Mouse (Mus musculus) stomach, embryonic 16.5 days (tissue): ENCODE measurements around the gene Scgb1a1. TPM values are rescaled to one million over a fixed set of nuclear protein-coding genes. Genes with fewer than 3 reads are reported as not detected.
A peak's percentile ranks its signal among the peaks of the same experiment; 100 is the strongest.
"Not testable (repeated sequence)": the region's sequence is repeated elsewhere in the genome, so short reads cannot be mapped to it uniquely, and the experiment has no call there.

Experiments used
- ATAC-seq: fragments of 200-750 bp; cut with Nextera tagmentation; 2 replicates; pipeline ENCODE4 v1.8.0; 2017; ENCODE audit warnings: moderate number of reproducible peaks, moderate TSS enrichment; ENCODE audit not compliant: insufficient read depth, low FRiP score
- H3K27ac ChIP-seq: fragments of 300-500 bp; sonication (generic); 2 replicates; pipeline ENCODE4 v1.5.1; 2014; ENCODE audit warnings: low read length
- H3K27me3 ChIP-seq: fragments of 300-500 bp; sonication (generic); 2 replicates; pipeline ENCODE4 v1.6.1; 2014; ENCODE audit warnings: low read length, control low read depth, mixed read lengths; ENCODE audit not compliant: control insufficient read depth, insufficient read depth
- H3K36me3 ChIP-seq: fragments of 300-500 bp; sonication (generic); 2 replicates; pipeline ENCODE4 v1.6.1; 2014; ENCODE audit warnings: low read length; ENCODE audit not compliant: control insufficient read depth, insufficient read depth
- H3K4me1 ChIP-seq: fragments of 300-500 bp; sonication (generic); 2 replicates; pipeline ENCODE4 v1.6.1; 2014; ENCODE audit warnings: low read length, control low read depth, mixed read lengths; ENCODE audit not compliant: control insufficient read depth, insufficient read depth
- H3K4me2 ChIP-seq: fragments of 300-500 bp; sonication (generic); 2 replicates; pipeline ENCODE4 v1.6.1; 2014; ENCODE audit warnings: low read depth, low read length, mixed read lengths
- H3K4me3 ChIP-seq: fragments of 300-500 bp; sonication (generic); replicated peaks from 2 replicates; pipeline ENCODE4 v1.5.1; 2014; ENCODE audit warnings: mild to moderate bottlenecking, low read length
- H3K9ac ChIP-seq: fragments of 300-500 bp; sonication (generic); 2 replicates; pipeline ENCODE4 v1.6.1; 2014; ENCODE audit warnings: low read length
- H3K9me3 ChIP-seq: fragments of 300-500 bp; sonication (generic); replicated peaks from 2 replicates; pipeline ENCODE4 v1.6.1; 2016; ENCODE audit warnings: low read length, control low read depth; ENCODE audit not compliant: control insufficient read depth
- WGBS: fragments of 180-500 bp; shearing (Covaris S2); extraction: QIAGEN DNeasy Blood & Tissue Kit; methylation state at CpG from one replicate; pipeline ENCODE4 v1.1.7; 2014; 5-methylcytosine and 5-hydroxymethylcytosine counted together
- polyA plus RNA-seq: library from polyadenylated mRNA; unstranded; fragments of >200 nt; fragmentation: Nextera tagmentation; extraction: Ambion mirVana; gene quantifications from 2 replicates; pipeline ENCODE4 v1.2.1, GENCODE M21; 2015

The Scgb1a1 gene
- 0.75 and 1.3 TPM in 2 replicates for polyA plus RNA-seq

- H3K27me3 ChIP-seq: no peaks in the 10 kb centered on the region
- no peak within 1 kb of the TSS for H3K4me3 ChIP-seq
- no peaks in the 10 kb centered on the region for H3K36me3 ChIP-seq
- H3K9ac ChIP-seq: no peak within 1 kb of the TSS
- no peak within 1 kb of the TSS for H3K4me2 ChIP-seq
- no peaks in the 10 kb centered on the region for H3K9me3 ChIP-seq
- H3K4me1 ChIP-seq: no peaks in the 10 kb centered on the region; the same call in 1 of the 2 replicates
- 69% methylated on average over 4 of the region's 4 CpGs for WGBS
- no peak within 1 kb of the TSS for H3K27ac ChIP-seq
- no peak for ATAC-seq
Observed at GRCm38 (mm10) chr19:9087821-9088220, at the start of gene Scgb1a1. Gene Scgb1a1, minus strand, starts transcription at chr19:9087958.

- Histone ChIP-seq H3K4me3 (no peak overlapping the region), H3K9me3 (no peaks in the 10 kb centered on the region), H3K4me1 (0 out of 2 replicates have a peak, but pooled peaks cover 2% of the 10 kb centered on the region), H3K27me3 (no peaks in the 10 kb centered on the region), H3K36me3 (no peaks in the 10 kb centered on the region), H3K9ac (no peak overlapping the region), H3K4me2 (no peak overlapping the region), H3K27ac (no peak overlapping the region)
- ATAC-seq: no peak
- WGBS: 86% methylated on average over 1 of the region's 1 CpGs
Observed at GRCm38 (mm10) chr19:9137159-9137558, 49.4 kb upstream of the Scgb1a1 start.

- H3K4me3 ChIP-seq: peak within 1 kb of the TSS; percentile 71
- H3K9me3 ChIP-seq: no peaks in the 10 kb centered on the region
- H3K9ac ChIP-seq: peak within 1 kb of the TSS; percentile 81
- no peaks in the 10 kb centered on the region for H3K27me3 ChIP-seq
- ATAC-seq: peak; percentile 96
- no peaks in the 10 kb centered on the region for H3K36me3 ChIP-seq
- H3K4me2 ChIP-seq: peak within 1 kb of the TSS; percentile 87
- peaks cover 2% of the 10 kb centered on the region; the same call in 1 of the 2 replicates for H3K4me1 ChIP-seq
- WGBS: 11% methylated on average over 31 of the region's 31 CpGs
- no peak within 1 kb of the TSS; the same call in 1 of the 2 replicates for H3K27ac ChIP-seq
Observed at GRCm38 (mm10) chr19:9135512-9136331, 48.0 kb upstream of the Scgb1a1 start, which contains the start of gene Asrgl1. Gene Asrgl1, minus strand, starts transcription at chr19:9135636.

- Histone ChIP-seq H3K27ac (no peak overlapping the region; the same call in 1 of the 2 replicates), H3K9ac (peak overlapping the region; percentile 81)
Observed at GRCm38 (mm10) chr19:9134746-9135511, 47.2 kb upstream of the Scgb1a1 start.

GRCm38 (mm10) chr19:9129996-9130395 lies 42.2 kb upstream of the Scgb1a1 start:
- H3K4me3 ChIP-seq: no peak overlapping the region
- 54% methylated on average over 1 of the region's 1 CpGs for WGBS
- no peaks in the 10 kb centered on the region; the same call in 1 of the 2 replicates for H3K4me1 ChIP-seq
- H3K4me2 ChIP-seq: no peak overlapping the region
- no peaks in the 10 kb centered on the region for H3K9me3 ChIP-seq
- no peak overlapping the region for H3K9ac ChIP-seq
- H3K27ac ChIP-seq: no peak overlapping the region
- H3K36me3 ChIP-seq: no peaks in the 10 kb centered on the region
- no peaks in the 10 kb centered on the region for H3K27me3 ChIP-seq
- no peak for ATAC-seq

More at GRCm38 (mm10) chr19:9134746-9135511, 47.2 kb upstream of the Scgb1a1 start:
- Histone ChIP-seq H3K4me1 (peaks cover 2% of the 10 kb centered on the region; the same call in 1 of the 2 replicates), H3K9me3 (no peaks in the 10 kb centered on the region), H3K4me3 (peak overlapping the region; percentile 71), H3K27me3 (no peaks in the 10 kb centered on the region), H3K36me3 (no peaks in the 10 kb centered on the region), H3K4me2 (peak overlapping the region; percentile 87)
- peak; percentile 68 for ATAC-seq
- 1% methylated on average over 33 of the region's 37 CpGs for WGBS

- Histone ChIP-seq H3K4me1 (no peaks in the 10 kb centered on the region; the same call in 1 of the 2 replicates), H3K27me3 (no peaks in the 10 kb centered on the region), H3K9me3 (no peaks in the 10 kb centered on the region), H3K27ac (no peak overlapping the region), H3K36me3 (no peaks in the 10 kb centered on the region), H3K4me3 (no peak overlapping the region), H3K4me2 (no peak overlapping the region), H3K9ac (no peak overlapping the region)
- 94% methylated on average over 4 of the region's 4 CpGs for WGBS
- no peak; the same call in 1 of the 2 replicates for ATAC-seq
Observed at GRCm38 (mm10) chr19:9128499-9129194, 40.9 kb upstream of the Scgb1a1 start.

GRCm38 (mm10) chr19:9123986-9124385 lies 36.2 kb upstream of the Scgb1a1 start:
- not testable (repeated sequence) for H3K27ac ChIP-seq, ATAC-seq, H3K4me1 ChIP-seq, H3K4me3 ChIP-seq, H3K9ac ChIP-seq, H3K9me3 ChIP-seq, H3K36me3 ChIP-seq, H3K27me3 ChIP-seq, H3K4me2 ChIP-seq
- 92% methylated on average over 2 of the region's 2 CpGs for WGBS

- no peaks in the 10 kb centered on the region for H3K27me3 ChIP-seq
- H3K9me3 ChIP-seq: no peaks in the 10 kb centered on the region
- H3K4me3 ChIP-seq: no peak overlapping the region
- no peak overlapping the region for H3K4me2 ChIP-seq
- 86% methylated on average over 1 of the region's 1 CpGs for WGBS
- no peaks in the 10 kb centered on the region for H3K36me3 ChIP-seq
- ATAC-seq: no peak
- no peaks in the 10 kb centered on the region for H3K4me1 ChIP-seq
- H3K27ac ChIP-seq: no peak overlapping the region
- H3K9ac ChIP-seq: no peak overlapping the region
Observed at GRCm38 (mm10) chr19:9122390-9122789, 34.6 kb upstream of the Scgb1a1 start.
